Mouse (Mus musculus) liver, adult 2 months (tissue): ENCODE results near the gene Agrp. TPM values are rescaled to one million over a fixed set of nuclear protein-coding genes. Genes with fewer than 3 reads are reported as not detected.
A peak's percentile ranks its signal among the peaks of the same experiment; 100 is the strongest.

Experiments used
- DNase-seq: peaks from one replicate; pipeline ENCODE4 v3.0.0-alpha.2; 2011; ENCODE audit warnings: low read depth, low spot score; ENCODE audit errors: extremely low read depth
- H3K27ac ChIP-seq: fragments of 200-500 bp; replicated peaks from 2 replicates; pipeline ENCODE4 v1.5.1; 2012; ENCODE audit warnings: low read depth, mild to moderate bottlenecking, control low read depth, inconsistent platforms, low read length; ENCODE audit not compliant: insufficient read depth
- H3K27me3 ChIP-seq: fragments of 200-500 bp; 2 replicates; pipeline ENCODE4 v1.6.1; 2012; ENCODE audit warnings: mild to moderate bottlenecking, moderate library complexity, low read length, inconsistent platforms; ENCODE audit not compliant: control insufficient read depth, insufficient read depth
- H3K36me3 ChIP-seq: fragments of 200-500 bp; 2 replicates; pipeline ENCODE4 v1.6.1; 2012; ENCODE audit warnings: low read length, inconsistent platforms; ENCODE audit not compliant: control insufficient read depth, insufficient read depth
- H3K4me1 ChIP-seq: fragments of 200-500 bp; 2 replicates; pipeline ENCODE4 v1.6.1; 2011; ENCODE audit warnings: low read length; ENCODE audit not compliant: control insufficient read depth, insufficient read depth
- H3K4me3 ChIP-seq: fragments of 200-500 bp; 2 replicates; pipeline ENCODE4 v1.5.1; 2011; ENCODE audit warnings: low read depth, mild to moderate bottlenecking, control low read depth, low read length, moderate library complexity; ENCODE audit not compliant: insufficient read depth
- H3K79me2 ChIP-seq: fragments of 200-500 bp; 2 replicates; pipeline ENCODE4 v1.6.1; 2012; ENCODE audit warnings: inconsistent platforms, mild to moderate bottlenecking, low read length, moderate library complexity; ENCODE audit not compliant: control insufficient read depth, insufficient read depth
- H3K9ac ChIP-seq: fragments of 200-500 bp; 2 replicates; pipeline ENCODE4 v1.6.1; 2012; ENCODE audit warnings: low read depth, mild to moderate bottlenecking, control low read depth, inconsistent platforms, low read length
- CTCF ChIP-seq: fragments of 200-500 bp; IDR thresholded peaks from 2 replicates; pipeline ENCODE4 v1.5.1; 2011; ENCODE audit warnings: low read depth, low read length, control low read depth
- POLR2A ChIP-seq: fragments of 200-500 bp; IDR thresholded peaks from 2 replicates; pipeline ENCODE4 v1.6.1; 2011; ENCODE audit warnings: low read length, control low read depth; ENCODE audit not compliant: insufficient read depth; ENCODE audit errors: extremely low read depth
- WGBS: fragments of 180-500 bp; shearing (Covaris S2); methylation state at CpG from one replicate; pipeline ENCODE4 v1.1.7; 2018; 5-methylcytosine and 5-hydroxymethylcytosine counted together
- polyA plus RNA-seq: library from polyadenylated mRNA; depleted of rRNA; stranded (reverse); fragments of >200 nt; gene quantifications from 2 replicates; pipeline ENCODE4 v1.2.3, GENCODE M21; 2012
- total RNA-seq: library from RNA; depleted of rRNA; stranded (reverse); fragments of >200 nt; gene quantifications from 2 replicates; pipeline ENCODE4 v1.2.3, GENCODE M21; 2014

Agrp gene
- total and polyA plus RNA-seq, 2 experiments: not detected

- Histone ChIP-seq H3K79me2 (peaks cover 17% of the 10 kb centered on the region), H3K9ac (peak overlapping the region; percentile 99), H3K27ac (peak overlapping the region; percentile 97), H3K36me3 (no peaks in the 10 kb centered on the region), H3K4me1 (peaks cover 7% of the 10 kb centered on the region), H3K27me3 (no peaks in the 10 kb centered on the region), H3K4me3 (peak overlapping the region; percentile 90)
- DNase-seq: peak; percentile 43
- 0% methylated on average over 11 of the region's 11 CpGs for WGBS
- TF ChIP-seq CTCF (no peak), POLR2A (no peak)
Observed at GRCm38 (mm10) chr8:105637601-105638041, 428 bp upstream of the Agrp start.

- Histone ChIP-seq H3K27me3 (no peaks in the 10 kb centered on the region), H3K27ac (peak within 1 kb of the TSS; percentile 97), H3K4me3 (peak within 1 kb of the TSS; percentile 90), H3K9ac (peak within 1 kb of the TSS; percentile 99), H3K36me3 (no peaks in the 10 kb centered on the region), H3K4me1 (peaks cover 7% of the 10 kb centered on the region), H3K79me2 (peaks cover 14% of the 10 kb centered on the region)
- TF ChIP-seq POLR2A (0 out of 2 replicates have a peak, but pooled peaks have one; percentile 27), CTCF (peak; percentile 56)
- peak; percentile 49 for DNase-seq
- under 1% methylated on average over 114 of the region's 126 CpGs for WGBS
Observed at GRCm38 (mm10) chr8:105636018-105636962, 903 bp downstream of the Agrp start, which contains the start of gene Ctcf. Gene Ctcf, plus strand, starts transcription at chr8:105636568.

DNA sequence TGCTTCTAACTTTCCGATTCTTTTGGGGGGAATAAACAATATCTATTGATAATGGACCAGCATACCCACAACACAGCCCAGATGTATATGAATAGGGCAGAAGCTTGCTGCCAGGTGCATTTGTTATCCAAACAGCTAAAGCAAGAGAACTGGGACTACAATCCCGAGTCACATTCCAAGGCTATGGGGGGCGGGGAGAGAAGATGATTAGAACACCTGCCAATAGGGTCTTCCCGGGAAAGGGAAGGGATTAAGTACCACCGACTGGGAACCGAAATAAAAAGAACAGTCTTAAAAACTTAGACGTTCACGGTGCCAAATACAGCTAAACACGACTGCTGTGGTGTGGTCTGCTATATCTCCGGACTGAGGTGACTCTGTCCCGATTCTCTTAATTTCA, 1.7 kb downstream of the Agrp start:
- no peaks in the 10 kb centered on the region for H3K27me3 ChIP-seq
- 8% methylated on average over 11 of the region's 11 CpGs for WGBS
- TF ChIP-seq POLR2A (no peak), CTCF (no peak)
- peak overlapping the region; percentile 59; the same call in 1 of the 2 replicates for H3K4me3 ChIP-seq
- no peak for DNase-seq
- 0 out of 2 replicates have a peak overlapping the region, but pooled peaks have one; percentile 11 for H3K27ac ChIP-seq
- peak overlapping the region; percentile 59 for H3K9ac ChIP-seq
- peaks cover 14% of the 10 kb centered on the region for H3K79me2 ChIP-seq
- peaks cover 7% of the 10 kb centered on the region for H3K4me1 ChIP-seq
- no peaks in the 10 kb centered on the region for H3K36me3 ChIP-seq

DNA sequence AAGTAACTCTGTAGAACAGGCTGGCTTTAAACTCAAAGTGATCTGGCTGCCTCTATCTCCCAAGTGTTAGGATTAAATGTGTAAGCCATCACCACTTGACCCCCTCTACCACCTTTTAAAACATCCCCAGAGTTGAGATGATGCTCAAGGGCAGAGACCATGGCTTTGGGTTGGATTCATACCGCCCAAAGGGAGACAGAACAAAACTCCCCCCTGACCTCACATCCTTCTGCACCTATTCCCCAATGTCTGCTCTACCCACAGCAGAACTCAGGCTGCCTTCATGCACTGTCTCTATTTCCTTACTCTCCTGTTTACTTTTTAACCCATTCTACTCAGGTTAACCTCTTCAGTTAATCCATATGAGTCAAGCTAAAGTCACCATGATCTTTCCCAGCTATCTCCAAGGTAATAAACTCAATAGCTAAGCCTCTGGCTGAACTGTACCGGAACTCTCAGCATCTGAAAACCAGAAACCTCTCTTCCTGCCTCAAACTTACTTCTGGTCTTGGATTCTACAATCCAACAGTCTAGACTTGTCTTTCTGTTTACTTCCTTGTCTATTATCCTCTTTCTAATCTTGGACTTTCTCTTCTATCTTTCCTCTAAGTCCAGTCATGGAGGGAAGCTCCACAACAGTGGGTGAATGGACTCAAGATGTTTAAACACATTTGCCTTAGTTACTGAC, 2.3 kb downstream of the Agrp start:
- peaks cover 12% of the 10 kb centered on the region for H3K79me2 ChIP-seq
- WGBS: 78% methylated on average over 2 of the region's 2 CpGs
- no peaks in the 10 kb centered on the region for H3K27me3 ChIP-seq
- H3K9ac ChIP-seq: no peak overlapping the region
- H3K4me1 ChIP-seq: peaks cover 7% of the 10 kb centered on the region
- TF ChIP-seq CTCF (no peak), POLR2A (no peak)
- no peak overlapping the region for H3K27ac ChIP-seq
- DNase-seq: no peak
- H3K4me3 ChIP-seq: no peak overlapping the region
- H3K36me3 ChIP-seq: no peaks in the 10 kb centered on the region

DNA sequence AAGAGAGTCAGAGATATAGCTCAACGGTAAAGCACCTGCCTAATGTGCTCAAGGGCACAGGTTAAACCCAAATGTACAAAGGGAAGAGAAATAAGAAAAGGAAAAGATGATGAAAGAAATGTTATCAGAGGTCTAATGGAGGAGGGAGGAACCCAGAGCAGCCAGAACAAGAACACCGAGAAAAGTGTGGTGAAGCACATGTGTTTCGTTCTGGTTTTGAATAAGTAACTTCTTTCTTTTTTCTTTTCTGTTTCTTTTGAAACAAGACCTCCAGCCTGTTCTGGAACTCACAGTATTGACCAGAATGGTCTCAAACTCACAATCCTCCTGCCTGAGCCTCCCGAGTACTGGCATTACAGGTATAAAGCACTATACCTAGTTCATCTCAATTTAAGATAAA, 7.9 kb downstream of the Agrp start:
- no peaks in the 10 kb centered on the region; the same call in 1 of the 2 replicates for H3K79me2 ChIP-seq
- no peaks in the 10 kb centered on the region for H3K27me3 ChIP-seq
- 88% methylated on average over 4 of the region's 4 CpGs for WGBS
- DNase-seq: no peak
- no peaks in the 10 kb centered on the region for H3K4me1 ChIP-seq
- TF ChIP-seq CTCF (no peak), POLR2A (no peak)
- no peak overlapping the region for H3K9ac ChIP-seq
- no peaks in the 10 kb centered on the region for H3K36me3 ChIP-seq
- H3K27ac ChIP-seq: no peak overlapping the region
- H3K4me3 ChIP-seq: no peak overlapping the region
